8 mouse cellular contexts compared by ENCODE assay signal in genomic region chr1:105663171-105663961, GRCm38 (mm10). TPM values are rescaled to one million over a fixed set of nuclear protein-coding genes. Genes with fewer than 3 reads are reported as not detected.
DNase-seq lines count a peak whose midpoint lies in the region; ATAC-seq lines count a peak whose summit lies in the region.

Pign (minus strand) TSS chr1:105663677.
Relch (plus strand) TSS chr1:105663861.

- H3K9me3 ChIP-seq in heart, embryonic 13.5 days = no peaks in the 10 kb centered on the region
- no peaks in the 10 kb centered on the region for H3K9me3 ChIP-seq in liver, embryonic 12.5 days (replicated peaks)
- H3K9me3 ChIP-seq in stomach, embryonic 15.5 days = no peaks in the 10 kb centered on the region

- H3K27me3 ChIP-seq in heart, embryonic 13.5 days (replicated peaks) = no peaks in the 10 kb centered on the region
- no peaks in the 10 kb centered on the region for H3K27me3 ChIP-seq in liver, embryonic 12.5 days (replicated peaks)
- H3K27me3 ChIP-seq in stomach, embryonic 15.5 days (replicated peaks) = no peaks in the 10 kb centered on the region

- peak within 1 kb of the TSS; percentile 49 for H3K27ac ChIP-seq in brown adipose tissue, adult 24 weeks (replicated peaks; ENCODE audit: low read depth, low read length)
- peak within 1 kb of the TSS; percentile 84 for H3K27ac ChIP-seq in heart, embryonic 13.5 days (replicated peaks)
- peak within 1 kb of the TSS; percentile 85 for H3K27ac ChIP-seq in liver, embryonic 12.5 days
- peak within 1 kb of the TSS; percentile 74 for H3K27ac ChIP-seq in stomach, embryonic 15.5 days

- ATAC-seq in heart, embryonic 13.5 days (ENCODE audit: extremely low read depth, insufficient number of reproducible peaks, low FRiP score, low TSS enrichment) = peak; percentile 100
- ATAC-seq in liver, embryonic 12.5 days = peak; percentile 97
- peak; percentile 99 for ATAC-seq in stomach, embryonic 15.5 days (ENCODE audit: insufficient read depth, low FRiP score, low read depth)

- under 1% methylated on average over 41 of the region's 41 CpGs for WGBS in heart, embryonic 13.5 days
- WGBS in liver, embryonic 12.5 days (ENCODE audit: insufficient replicate concordance) = under 1% methylated on average over 41 of the region's 41 CpGs
- under 1% methylated on average over 41 of the region's 41 CpGs for WGBS in stomach, embryonic 15.5 days

- no peaks in the 10 kb centered on the region; the same call in 1 of the 2 replicates for H3K4me1 ChIP-seq in brown adipose tissue, adult 24 weeks (ENCODE audit: control insufficient read depth, insufficient read depth, insufficient read length, low read length)
- peaks cover 37% of the 10 kb centered on the region for H3K4me1 ChIP-seq in heart, embryonic 13.5 days
- H3K4me1 ChIP-seq in liver, embryonic 12.5 days = peaks cover 42% of the 10 kb centered on the region
- H3K4me1 ChIP-seq in stomach, embryonic 15.5 days = 0 out of 2 replicates have a peak, but pooled peaks cover 3% of the 10 kb centered on the region

- H3K9ac ChIP-seq in heart, embryonic 13.5 days = peak within 1 kb of the TSS; percentile 93
- H3K9ac ChIP-seq in liver, embryonic 12.5 days = peak within 1 kb of the TSS; percentile 92
- peak within 1 kb of the TSS; percentile 67 for H3K9ac ChIP-seq in stomach, embryonic 15.5 days

- peaks cover 3% of the 10 kb centered on the region; the same call in 1 of the 2 replicates for H3K36me3 ChIP-seq in heart, embryonic 13.5 days
- peaks cover 10% of the 10 kb centered on the region; the same call in 1 of the 2 replicates for H3K36me3 ChIP-seq in liver, embryonic 12.5 days
- H3K36me3 ChIP-seq in stomach, embryonic 15.5 days = no peaks in the 10 kb centered on the region

- H3K4me2 ChIP-seq in heart, embryonic 13.5 days = peak within 1 kb of the TSS; percentile 90
- H3K4me2 ChIP-seq in liver, embryonic 12.5 days = peak within 1 kb of the TSS; percentile 80
- H3K4me2 ChIP-seq in stomach, embryonic 15.5 days = peak within 1 kb of the TSS; percentile 78

- DNase-seq in CD4-positive, CD25-positive, alpha-beta regulatory T cell, adult 2 months (ENCODE audit: low read depth, low spot score) = peak; percentile 99
- DNase-seq in fat pad, adult 2 months (ENCODE audit: extremely low read depth, low read depth, low spot score) = peak; percentile 83
- DNase-seq in kidney, postnatal 10 days = peak; percentile 100
- peak; percentile 98 for DNase-seq in natural killer cell, adult 2 months (ENCODE audit: low spot score in 2 of 2)

- H3K4me3 ChIP-seq in brown adipose tissue, adult 24 weeks (ENCODE audit: insufficient read depth, low read depth, low read length) = peak within 1 kb of the TSS; percentile 97
- peak within 1 kb of the TSS; percentile 99 for H3K4me3 ChIP-seq in heart, embryonic 13.5 days
- H3K4me3 ChIP-seq in liver, embryonic 12.5 days = peak within 1 kb of the TSS; percentile 96
- peak within 1 kb of the TSS; percentile 90 for H3K4me3 ChIP-seq in stomach, embryonic 15.5 days (replicated peaks)

RNA-seq across cellular contexts. Expression of gene Pign, which starts in this region (rescaled TPM):
- polyA plus RNA-seq in brown adipose tissue, adult 24 weeks (2012; ENCODE audit: insufficient read depth, insufficient read length, missing spikeins) = 4.3 and 5.6 TPM in 2 replicates
- 10.2 and 10.5 TPM in 2 replicates for polyA plus RNA-seq in heart, embryonic 13.5 days (2015; fragmentation: Nextera tagmentation; extraction: Ambion mirVana)
- 9.5 and 9.7 TPM in 2 replicates for polyA plus RNA-seq in liver, embryonic 12.5 days (2016; fragmentation: Nextera tagmentation; extraction: Ambion mirVana)
- polyA plus RNA-seq in stomach, embryonic 15.5 days (2015; fragmentation: Nextera tagmentation; extraction: Ambion mirVana) = 13.9 and 15.7 TPM in 2 replicates

RNA-seq across cellular contexts. Expression of gene Relch, which starts in this region (rescaled TPM):
- 6.2 and 7.9 TPM in 2 replicates for polyA plus RNA-seq in brown adipose tissue, adult 24 weeks (2012; ENCODE audit: insufficient read depth, insufficient read length, missing spikeins)
- 14.6 TPM in 2 replicates for polyA plus RNA-seq in heart, embryonic 13.5 days (2015; fragmentation: Nextera tagmentation; extraction: Ambion mirVana)
- 19.1 and 21.6 TPM in 2 replicates for polyA plus RNA-seq in liver, embryonic 12.5 days (2016; fragmentation: Nextera tagmentation; extraction: Ambion mirVana)
- 28.1 and 28.4 TPM in 2 replicates for polyA plus RNA-seq in stomach, embryonic 15.5 days (2015; fragmentation: Nextera tagmentation; extraction: Ambion mirVana)

Comparison
In these comparisons a context has a peak if more than half of its experiments do, and no peak if none do; other contexts are left out.
1. Peak in every context shown above with its lines: DNase-seq, ATAC-seq, H3K4me3 ChIP-seq and H3K27ac ChIP-seq.